Mouse (Mus musculus) megakaryocyte, embryonic 14.5 days (primary cell): ENCODE results near the gene Gm5269.

Experiments used
- FLI1 ChIP-seq: IDR thresholded peaks from 2 replicates; pipeline ENCODE4 v1.6.1; 2012; ENCODE audit warnings: low read length, inconsistent platforms, mixed read lengths
- GATA1 ChIP-seq: IDR thresholded peaks from 3 replicates; pipeline ENCODE4 v1.6.1; 2012; ENCODE audit warnings: mixed read lengths, low read length, inconsistent platforms, borderline replicate concordance

DNA sequence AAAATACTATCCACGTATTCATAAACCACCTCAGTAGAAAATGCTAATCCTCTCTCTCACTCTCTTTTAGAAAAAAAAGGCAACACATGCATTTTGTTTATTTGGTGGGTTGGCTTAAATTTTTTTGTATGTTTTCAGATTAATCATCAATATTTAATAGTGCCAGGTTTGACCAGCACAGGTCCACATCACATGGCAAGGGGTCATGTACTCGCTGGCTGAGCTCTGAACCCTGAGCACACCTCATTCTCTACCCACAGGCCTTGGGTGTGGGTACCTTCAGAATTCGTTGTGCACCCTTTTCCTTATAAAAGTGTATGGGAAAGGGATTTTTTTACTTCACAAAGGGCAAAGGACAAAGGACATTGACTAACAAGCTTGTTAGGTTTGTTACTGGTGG is 14.1 kb upstream of the Gm5269 start:
- TF ChIP-seq GATA1 = no peak
- no peak for TF ChIP-seq FLI1
